Mouse (Mus musculus): ENCODE measurements at regions not wholly inside any gene's neighbourhood (a gene's known extent, or its start where the extent isn't known, plus 50 kb on each side); places are given as distances from the start of the nearest gene placed in this dataset.

- no peak for DNase-seq (ENCODE audit: low spot score)
These were observed 58.4 kb upstream of the Pced1b start for GRCm38 (mm10) chr15:97188545-97188944.

GRCm38 (mm10) chr15:97187831-97188230, 59.1 kb upstream of the Pced1b start:
- DNase-seq (ENCODE audit: low spot score) = peak; percentile 42

- no peak for DNase-seq (ENCODE audit: low spot score)
These were observed 60.9 kb upstream of the Pced1b start for GRCm38 (mm10) chr15:97186034-97186433.

GRCm38 (mm10) chr15:97182617-97183038, 64.3 kb upstream of the Pced1b start:
- DNase-seq (ENCODE audit: low spot score) = no peak

- DNase-seq (ENCODE audit: low spot score) = no peak
These were observed 65.8 kb upstream of the Pced1b start for GRCm38 (mm10) chr15:97180970-97181669.

- no peak for DNase-seq (ENCODE audit: low spot score)
These were observed 68.6 kb upstream of the Pced1b start for GRCm38 (mm10) chr15:97178286-97178685.

GRCm38 (mm10) chr15:97177806-97178205, 69.1 kb upstream of the Pced1b start:
- no peak for DNase-seq (ENCODE audit: low spot score)

- peak; percentile 14 for DNase-seq (ENCODE audit: low spot score)
These were observed 71.9 kb upstream of the Pced1b start for GRCm38 (mm10) chr15:97174989-97175388.

GRCm38 (mm10) chr15:97173233-97173632, 73.7 kb upstream of the Pced1b start:
- no peak for DNase-seq (ENCODE audit: low spot score)

- DNase-seq (ENCODE audit: low spot score) = peak; percentile 82
These were observed 76.8 kb upstream of the Pced1b start for GRCm38 (mm10) chr15:97170074-97170473.

GRCm38 (mm10) chr15:97169381-97169780, 77.5 kb upstream of the Pced1b start:
- no peak for DNase-seq (ENCODE audit: low spot score)

GRCm38 (mm10) chr15:97167116-97167515, 79.8 kb upstream of the Pced1b start:
- DNase-seq (ENCODE audit: low spot score) = no peak

GRCm38 (mm10) chr15:97164616-97165015, 82.3 kb upstream of the Pced1b start:
- no peak for DNase-seq (ENCODE audit: low spot score)

- no peak for DNase-seq (ENCODE audit: low spot score)
These were observed 82.9 kb upstream of the Pced1b start for GRCm38 (mm10) chr15:97163971-97164370.

- no peak for DNase-seq (ENCODE audit: low spot score)
These were observed 83.8 kb upstream of the Pced1b start for GRCm38 (mm10) chr15:97163090-97163489.

GRCm38 (mm10) chr15:97162305-97162704, 84.6 kb upstream of the Pced1b start:
- no peak for DNase-seq (ENCODE audit: low spot score)

GRCm38 (mm10) chr15:97161530-97161929, 85.4 kb upstream of the Pced1b start:
- DNase-seq (ENCODE audit: low spot score) = no peak

GRCm38 (mm10) chr15:97152354-97152753, 94.6 kb upstream of the Pced1b start:
- DNase-seq (ENCODE audit: low spot score) = no peak

- DNase-seq (ENCODE audit: low spot score) = no peak
These were observed 95.1 kb upstream of the Pced1b start for GRCm38 (mm10) chr15:97151793-97152192.

GRCm38 (mm10) chr15:97150983-97151735, 95.4 kb upstream of the Slc38a4 start:
- no peak for DNase-seq (ENCODE audit: low spot score)

- no peak for DNase-seq (ENCODE audit: low spot score)
These were observed 86.2 kb upstream of the Slc38a4 start for GRCm38 (mm10) chr15:97141958-97142357.

GRCm38 (mm10) chr15:97138265-97138664, 82.5 kb upstream of the Slc38a4 start:
- no peak for DNase-seq (ENCODE audit: low spot score)

GRCm38 (mm10) chr15:97135291-97135690, 79.5 kb upstream of the Slc38a4 start:
- DNase-seq (ENCODE audit: low spot score) = peak; percentile 87
